Mouse (Mus musculus) limb, embryonic 14.5 days (tissue): ENCODE results near the gene Trim15. TPM values are rescaled to one million over a fixed set of nuclear protein-coding genes. Genes with fewer than 3 reads are reported as not detected.

Experiments used
- ATAC-seq: fragments of 200-750 bp; cut with Nextera tagmentation; 2 replicates; pipeline ENCODE4 v1.8.0; 2017; ENCODE audit warnings: low read depth, moderate number of reproducible peaks, moderate TSS enrichment; ENCODE audit not compliant: low FRiP score
- DNase-seq: peaks from one replicate; pipeline ENCODE4 v3.0.0-alpha.2; 2015; ENCODE audit warnings: low spot score
- H3K27ac ChIP-seq: fragments of 300-500 bp; sonication (generic); replicated peaks from 2 replicates; pipeline ENCODE4 v1.5.1; 2014; ENCODE audit warnings: low read depth, mild to moderate bottlenecking, low read length, moderate library complexity, mixed read lengths
- H3K27me3 ChIP-seq: fragments of 300-500 bp; sonication (generic); 2 replicates; pipeline ENCODE4 v1.6.1; 2014; ENCODE audit warnings: low read length, mixed read lengths; ENCODE audit not compliant: control insufficient read depth, insufficient read depth
- H3K36me3 ChIP-seq: fragments of 300-500 bp; sonication (generic); 2 replicates; pipeline ENCODE4 v1.6.1; 2014; ENCODE audit warnings: mild to moderate bottlenecking, low read length, moderate library complexity, mixed read lengths; ENCODE audit not compliant: control insufficient read depth, insufficient read depth
- H3K4me1 ChIP-seq: fragments of 300-500 bp; sonication (generic); 2 replicates; pipeline ENCODE4 v1.6.1; 2014; ENCODE audit warnings: antibody characterized with exemption, low read length, mixed read lengths; ENCODE audit not compliant: control insufficient read depth, insufficient read depth
- H3K4me2 ChIP-seq: fragments of 300-500 bp; sonication (generic); replicated peaks from 2 replicates; pipeline ENCODE4 v1.6.1; 2014; ENCODE audit warnings: low read depth, mild to moderate bottlenecking, low read length, moderate library complexity; ENCODE audit not compliant: severe bottlenecking
- H3K4me3 ChIP-seq: fragments of 300-500 bp; sonication (generic); replicated peaks from 2 replicates; pipeline ENCODE4 v1.5.1; 2014; ENCODE audit warnings: low read length
- H3K9ac ChIP-seq: fragments of 300-500 bp; sonication (generic); 2 replicates; pipeline ENCODE4 v1.6.1; 2014; ENCODE audit warnings: mild to moderate bottlenecking, low read depth, low read length, moderate library complexity; ENCODE audit not compliant: severe bottlenecking
- H3K9me3 ChIP-seq: fragments of 300-500 bp; sonication (generic); 2 replicates; pipeline ENCODE4 v1.6.1; 2016; ENCODE audit warnings: low read length; ENCODE audit not compliant: control insufficient read depth
- POLR2A ChIP-seq: fragments of 200-500 bp; IDR thresholded peaks from 2 replicates; pipeline ENCODE4 v1.8.0; 2012; ENCODE audit warnings: inconsistent platforms, mild to moderate bottlenecking, moderate library complexity, borderline replicate concordance; ENCODE audit not compliant: insufficient read depth, insufficient read length; ENCODE audit errors: extremely low read depth
- WGBS: fragments of 180-500 bp; shearing (Covaris S2); extraction: QIAGEN DNeasy Blood & Tissue Kit; methylation state at CpG from one replicate; pipeline ENCODE4 v1.1.7; 2014; 5-methylcytosine and 5-hydroxymethylcytosine counted together
- polyA plus RNA-seq, 2 experiments: library from polyadenylated mRNA; depleted of rRNA in 1 of 2; stranded (reverse) in 1 of 2; unstranded in 1 of 2; fragments of >200 nt; fragmentation: Nextera tagmentation in 1 of 2; extraction: Ambion mirVana in 1 of 2; gene quantifications; 2 replicates each; pipeline versions ENCODE4 v1.2.1 to v1.2.3; 2012 to 2014

The Trim15 gene
- not detected in 2 replicates for polyA plus RNA-seq (2012; rRNA removed)
- 0.18 and 0.21 TPM in 2 replicates for polyA plus RNA-seq (2014; fragmentation: Nextera tagmentation; extraction: Ambion mirVana)

- H3K36me3 ChIP-seq: no peaks in the 10 kb centered on the region
- no peaks in the 10 kb centered on the region for H3K4me1 ChIP-seq
- TF ChIP-seq POLR2A: no peak
- no peaks in the 10 kb centered on the region for H3K9me3 ChIP-seq
- no peak within 1 kb of the TSS for H3K27ac ChIP-seq
- DNase-seq: no peak
- peaks cover 12% of the 10 kb centered on the region; the same call in 1 of the 2 replicates for H3K27me3 ChIP-seq
- no peak for ATAC-seq
- no peak within 1 kb of the TSS for H3K9ac ChIP-seq
- no peak within 1 kb of the TSS for H3K4me2 ChIP-seq
- no peak within 1 kb of the TSS for H3K4me3 ChIP-seq
- WGBS: 12% methylated on average over 29 of the region's 29 CpGs
Measured at GRCm38 (mm10) chr17:36866719-36867527, at the start of gene Trim15. Trim15 (minus strand) TSS chr17:36867210.

- WGBS: 14% methylated on average over 9 of the region's 9 CpGs
- Histone ChIP-seq H3K9me3 (no peaks in the 10 kb centered on the region), H3K9ac (no peak overlapping the region), H3K27me3 (no peaks in the 10 kb centered on the region), H3K4me1 (no peaks in the 10 kb centered on the region), H3K36me3 (no peaks in the 10 kb centered on the region), H3K27ac (no peak overlapping the region), H3K4me2 (no peak overlapping the region), H3K4me3 (no peak overlapping the region)
- TF ChIP-seq POLR2A: no peak
- no peak for ATAC-seq
- peak; percentile 32 for DNase-seq
Measured at GRCm38 (mm10) chr17:36915076-36915475, 48.1 kb upstream of the Trim15 start.

- Histone ChIP-seq H3K4me2 (no peak overlapping the region), H3K4me1 (no peaks in the 10 kb centered on the region), H3K9me3 (no peaks in the 10 kb centered on the region), H3K4me3 (no peak overlapping the region), H3K27ac (no peak overlapping the region), H3K9ac (no peak overlapping the region), H3K27me3 (no peaks in the 10 kb centered on the region), H3K36me3 (no peaks in the 10 kb centered on the region)
- DNase-seq (peak; percentile 83), ATAC-seq (no peak)
- TF ChIP-seq POLR2A: no peak
- 15% methylated on average over 2 of the region's 2 CpGs for WGBS
Measured at GRCm38 (mm10) chr17:36914108-36914507, 47.1 kb upstream of the Trim15 start.

GRCm38 (mm10) chr17:36912031-36912430, 45.0 kb upstream of the Trim15 start:
- no peak overlapping the region for H3K4me3 ChIP-seq
- no peak for DNase-seq
- no peaks in the 10 kb centered on the region for H3K4me1 ChIP-seq
- no peak overlapping the region for H3K4me2 ChIP-seq
- H3K9me3 ChIP-seq: no peaks in the 10 kb centered on the region
- WGBS: 65% methylated on average over 2 of the region's 2 CpGs
- no peak for TF ChIP-seq POLR2A
- no peaks in the 10 kb centered on the region for H3K27me3 ChIP-seq
- H3K9ac ChIP-seq: no peak overlapping the region
- H3K27ac ChIP-seq: no peak overlapping the region
- no peaks in the 10 kb centered on the region for H3K36me3 ChIP-seq
- ATAC-seq: no peak

- Histone ChIP-seq H3K4me1 (no peaks in the 10 kb centered on the region), H3K36me3 (no peaks in the 10 kb centered on the region), H3K27ac (no peak overlapping the region), H3K4me3 (no peak overlapping the region), H3K9ac (no peak overlapping the region), H3K27me3 (no peaks in the 10 kb centered on the region), H3K9me3 (no peaks in the 10 kb centered on the region), H3K4me2 (no peak overlapping the region)
- DNase-seq (no peak), ATAC-seq (no peak)
- TF ChIP-seq POLR2A: no peak
- WGBS: 45% methylated on average over 4 of the region's 4 CpGs
Measured at GRCm38 (mm10) chr17:36909802-36910201, 42.8 kb upstream of the Trim15 start.
